Mouse (Mus musculus): ENCODE measurements around the gene Rap1gap2. TPM values are rescaled to one million over a fixed set of nuclear protein-coding genes. Genes with fewer than 3 reads are reported as not detected.
"Not testable (repeated sequence)": the region's sequence is repeated elsewhere in the genome, so short reads cannot be mapped to it uniquely, and the experiment has no call there.

Rap1gap2 gene
- polyA plus RNA-seq, 1 experiment from 2014 or later, result 8.9 TPM

DNA sequence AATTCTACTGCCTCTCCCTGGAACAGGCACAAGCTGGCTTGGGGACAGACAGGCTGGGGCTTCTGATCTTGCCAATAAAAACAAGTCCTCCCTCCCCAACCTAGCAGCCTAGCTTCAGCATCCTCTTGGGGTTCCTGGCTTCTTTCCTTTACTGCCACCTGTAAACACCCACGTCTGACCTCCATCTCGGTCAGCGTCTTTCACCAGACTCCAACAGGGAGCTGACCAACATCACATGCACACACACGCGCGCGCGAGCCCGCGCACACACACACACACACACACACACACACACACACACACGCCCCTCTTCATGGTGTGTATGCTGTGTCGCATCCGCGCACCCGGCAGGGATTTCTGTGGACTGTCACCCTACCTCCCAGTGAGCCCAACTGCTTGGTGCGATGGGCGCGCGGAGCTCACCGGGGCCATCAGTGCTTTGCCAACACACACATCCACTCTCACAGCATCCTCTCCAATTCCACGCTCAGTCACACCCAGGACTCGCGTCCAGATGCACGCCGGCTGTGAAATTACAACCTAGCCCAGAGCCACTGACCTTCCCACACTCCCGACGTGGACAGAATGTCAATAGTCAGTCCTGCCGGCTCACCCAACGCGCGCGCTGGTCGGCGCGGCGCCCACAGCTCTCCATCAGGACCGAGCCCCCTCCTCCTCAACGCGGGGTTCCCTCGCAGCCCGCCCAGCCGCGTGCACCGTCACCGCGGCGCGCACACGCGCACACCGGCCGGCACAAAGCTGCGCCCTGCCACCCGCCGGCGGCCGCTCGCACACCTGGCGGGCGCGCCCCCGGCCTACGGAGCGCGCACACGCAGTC is 21.1 kb downstream of the Rap1gap2 start:
- 2% methylated on average over 66 of the region's 66 CpGs for WGBS

DNA sequence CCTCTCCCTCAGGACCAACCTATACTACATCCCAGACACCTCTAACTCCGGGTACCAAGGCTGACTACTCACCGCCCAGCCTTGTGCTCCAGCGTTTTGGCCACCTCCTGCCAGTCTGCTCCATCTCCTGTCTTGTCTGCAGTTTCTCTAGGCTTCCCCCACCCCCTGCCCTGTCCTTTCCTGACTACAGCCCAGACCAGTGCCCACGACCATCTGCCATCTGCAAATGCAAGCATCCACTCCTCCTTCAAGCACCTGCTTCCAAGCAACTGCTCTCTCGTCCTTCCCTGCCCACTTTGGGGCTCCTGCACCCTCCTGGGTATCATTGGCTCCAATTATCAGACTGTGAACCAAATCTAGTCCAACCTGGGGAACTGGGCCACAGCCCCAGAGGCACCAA is 24.3 kb downstream of the Rap1gap2 start:
- peaks cover 33% of the 10 kb centered on the region for H3K27me3 ChIP-seq
- no peaks in the 10 kb centered on the region for H3K9me3 ChIP-seq
- H3K9ac ChIP-seq (replicated peaks), result no peak overlapping the region
- no peak overlapping the region for H3K4me2 ChIP-seq (replicated peaks)
- no peak for ATAC-seq (replicated peaks)
- no peak overlapping the region for H3K4me3 ChIP-seq
- WGBS, result 64% methylated on average over 5 of the region's 5 CpGs
- no peaks in the 10 kb centered on the region for H3K4me1 ChIP-seq
- H3K27ac ChIP-seq (replicated peaks), result no peak overlapping the region
- H3K36me3 ChIP-seq, result no peaks in the 10 kb centered on the region

More for the DNA sequence above, 21.1 kb downstream of the Rap1gap2 start:
- no peaks in the 10 kb centered on the region for H3K4me1 ChIP-seq
- peak overlapping the region; percentile 53 for H3K9ac ChIP-seq (replicated peaks)
- no peaks in the 10 kb centered on the region for H3K36me3 ChIP-seq
- H3K27ac ChIP-seq (replicated peaks), result peak overlapping the region; percentile 63
- peak; percentile 91 for ATAC-seq (replicated peaks)
- no peaks in the 10 kb centered on the region for H3K9me3 ChIP-seq
- peak overlapping the region; percentile 57 for H3K4me2 ChIP-seq (replicated peaks)
- peak overlapping the region; percentile 49 for H3K4me3 ChIP-seq
- H3K27me3 ChIP-seq, result peaks cover 38% of the 10 kb centered on the region

DNA sequence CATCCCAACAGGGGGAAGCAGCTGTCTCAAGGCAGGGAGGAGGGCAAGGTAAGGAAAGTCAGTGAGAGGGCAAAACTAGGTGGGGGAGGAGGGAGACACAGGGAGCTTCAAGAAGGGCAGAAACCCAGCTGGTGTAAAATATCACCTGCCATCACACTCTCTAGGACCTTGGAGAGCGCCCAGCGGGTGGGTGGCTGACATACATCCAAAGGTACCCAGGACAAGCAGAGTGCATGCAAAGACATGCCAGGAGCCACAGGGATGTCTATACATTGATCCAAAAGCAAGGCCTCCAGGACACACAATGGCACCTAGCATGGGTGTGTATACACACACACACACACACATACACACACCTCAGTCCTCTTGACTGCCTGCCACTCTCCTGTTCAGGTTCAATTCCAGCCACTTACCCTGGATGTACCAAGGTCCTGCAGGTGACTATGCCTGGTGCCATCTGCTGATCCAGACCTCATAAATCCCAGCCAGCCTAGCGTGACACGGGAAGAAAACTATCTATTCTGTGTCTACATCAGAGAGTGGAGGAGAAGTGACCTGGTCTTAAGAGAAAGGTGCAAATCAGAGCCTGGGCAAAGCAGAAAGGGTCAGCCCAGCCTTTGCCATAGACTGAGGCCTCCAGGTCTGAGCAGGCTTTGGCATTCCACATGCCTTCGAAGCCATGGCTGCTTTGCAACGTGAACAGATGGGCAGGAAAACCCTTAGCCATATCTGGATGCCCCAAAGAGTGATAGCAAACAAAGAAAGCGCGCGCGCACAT is 25.6 kb downstream of the Rap1gap2 start:
- H3K4me3 ChIP-seq, result no peak overlapping the region
- no peaks in the 10 kb centered on the region for H3K9me3 ChIP-seq
- H3K27me3 ChIP-seq, result peaks cover 26% of the 10 kb centered on the region
- no peaks in the 10 kb centered on the region for H3K36me3 ChIP-seq
- H3K4me2 ChIP-seq (replicated peaks), result no peak overlapping the region
- H3K27ac ChIP-seq (replicated peaks), result no peak overlapping the region
- no peak for ATAC-seq (replicated peaks)
- WGBS, result 72% methylated on average over 10 of the region's 10 CpGs
- no peaks in the 10 kb centered on the region for H3K4me1 ChIP-seq
- H3K9ac ChIP-seq (replicated peaks), result no peak overlapping the region

DNA sequence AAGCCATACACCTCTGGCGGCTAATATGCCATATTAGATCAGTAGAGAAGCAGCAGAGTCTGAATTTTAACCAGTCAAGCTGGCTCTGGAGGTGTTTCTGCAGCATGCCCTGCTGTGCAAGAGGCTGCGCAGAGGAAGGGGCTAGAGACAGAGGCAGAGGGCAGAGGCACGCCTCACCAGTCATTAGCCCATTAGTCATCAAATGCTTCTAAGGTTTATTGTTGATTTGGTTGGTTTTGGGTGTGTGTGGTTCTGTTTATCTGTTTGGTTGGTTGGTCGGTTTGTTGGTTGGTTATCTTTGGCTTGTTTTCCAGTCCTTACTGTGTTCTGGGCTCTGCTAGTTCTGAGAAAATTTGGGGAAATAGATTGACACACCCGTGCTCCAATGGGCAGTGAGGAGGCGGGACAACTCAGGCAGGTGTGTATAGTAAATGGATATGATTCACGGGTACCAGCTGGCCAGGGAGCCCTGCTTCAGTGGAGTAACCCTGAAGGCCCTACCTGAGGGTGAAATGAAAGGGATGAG is 26.8 kb downstream of the Rap1gap2 start:
- Histone ChIP-seq H3K36me3 (no peaks in the 10 kb centered on the region), H3K4me2 (replicated peaks) (no peak overlapping the region), H3K27me3 (peaks cover 14% of the 10 kb centered on the region), H3K27ac (replicated peaks) (no peak overlapping the region), H3K9ac (replicated peaks) (no peak overlapping the region), H3K4me3 (no peak overlapping the region), H3K4me1 (no peaks in the 10 kb centered on the region), H3K9me3 (no peaks in the 10 kb centered on the region)
- WGBS, result 74% methylated on average over 7 of the region's 7 CpGs
- no peak for ATAC-seq (replicated peaks)

DNA sequence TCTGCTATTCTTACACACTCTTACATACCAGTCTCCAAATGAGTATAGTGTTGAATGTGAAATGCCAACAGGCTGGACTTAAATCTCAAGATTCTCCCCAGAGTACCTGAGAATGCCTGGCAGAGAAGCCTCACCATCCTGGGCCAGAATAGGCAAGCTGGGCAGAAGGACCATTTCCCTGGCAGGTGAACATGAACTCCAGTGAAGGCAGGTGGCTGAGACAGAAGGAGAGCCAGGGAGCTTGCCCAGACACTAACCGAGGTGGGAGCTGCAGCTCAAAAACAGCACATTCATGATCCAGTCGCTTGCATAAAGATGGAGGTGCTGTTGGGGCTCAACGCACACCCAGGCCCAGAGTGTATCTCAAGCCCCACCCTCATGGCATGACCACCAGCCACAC is 28.3 kb downstream of the Rap1gap2 start:
- H3K27me3 ChIP-seq, result no peaks in the 10 kb centered on the region
- no peak overlapping the region for H3K4me2 ChIP-seq (replicated peaks)
- WGBS, result 83% methylated on average over 3 of the region's 3 CpGs
- H3K9me3 ChIP-seq, result no peaks in the 10 kb centered on the region
- no peaks in the 10 kb centered on the region for H3K4me1 ChIP-seq
- no peak for ATAC-seq (replicated peaks)
- no peak overlapping the region for H3K9ac ChIP-seq (replicated peaks)
- no peak overlapping the region for H3K27ac ChIP-seq (replicated peaks)
- H3K36me3 ChIP-seq, result no peaks in the 10 kb centered on the region
- no peak overlapping the region for H3K4me3 ChIP-seq

DNA sequence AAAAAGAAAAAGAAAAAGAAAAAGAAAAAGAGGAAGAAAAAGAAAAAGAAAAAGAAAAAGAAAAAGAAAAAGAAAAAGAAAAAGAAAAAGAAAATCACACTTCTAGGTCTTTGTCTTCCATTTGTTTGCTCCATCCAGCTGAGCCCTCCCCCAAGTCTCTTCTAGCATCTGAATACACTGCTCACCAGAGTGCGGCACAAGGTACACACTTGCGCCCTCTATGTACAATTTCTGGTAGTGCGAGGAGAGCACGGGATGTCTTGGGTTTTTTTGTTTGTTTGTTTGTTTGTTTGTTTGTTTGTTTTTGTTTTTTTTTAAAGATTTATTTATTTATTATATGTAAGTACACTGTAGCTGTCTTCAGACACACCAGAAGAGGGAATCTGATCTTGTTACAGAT is 29.4 kb downstream of the Rap1gap2 start:
- 55% methylated on average over 4 of the region's 4 CpGs for WGBS
- ATAC-seq (replicated peaks), result not testable (repeated sequence)

DNA sequence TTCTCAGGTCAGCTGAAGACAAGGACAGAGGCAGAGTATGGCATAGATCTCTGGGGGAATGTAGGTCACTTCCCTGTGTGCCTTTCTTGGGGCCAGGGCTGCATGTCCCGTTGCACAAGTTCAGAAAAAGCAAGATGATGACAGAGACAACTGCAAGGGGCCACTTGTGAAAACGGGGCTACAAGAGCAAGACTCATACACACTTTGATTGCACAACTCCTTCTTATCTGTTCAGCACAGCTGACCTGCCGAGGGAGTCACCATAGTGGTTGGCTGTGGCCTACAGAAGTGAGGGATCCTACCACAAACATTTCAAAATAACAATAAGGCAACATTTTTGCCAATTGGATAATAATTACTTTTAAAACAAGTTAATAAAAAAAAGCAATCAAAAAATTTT is 33.6 kb downstream of the Rap1gap2 start:
- Histone ChIP-seq H3K9me3 (no peaks in the 10 kb centered on the region), H3K4me1 (peaks cover 6% of the 10 kb centered on the region; the same call in 1 of the 2 replicates), H3K9ac (replicated peaks) (no peak overlapping the region), H3K27ac (replicated peaks) (no peak overlapping the region), H3K27me3 (no peaks in the 10 kb centered on the region), H3K4me2 (replicated peaks) (no peak overlapping the region), H3K36me3 (no peaks in the 10 kb centered on the region), H3K4me3 (no peak overlapping the region)
- 75% methylated on average over 3 of the region's 3 CpGs for WGBS
- ATAC-seq (replicated peaks), result no peak

More for the DNA sequence above, 29.4 kb downstream of the Rap1gap2 start:
- H3K36me3 ChIP-seq; H3K9me3 ChIP-seq; H3K27me3 ChIP-seq; H3K4me2 ChIP-seq (replicated peaks); H3K27ac ChIP-seq (replicated peaks); H3K4me1 ChIP-seq; H3K4me3 ChIP-seq; H3K9ac ChIP-seq (replicated peaks): not testable (repeated sequence)

DNA sequence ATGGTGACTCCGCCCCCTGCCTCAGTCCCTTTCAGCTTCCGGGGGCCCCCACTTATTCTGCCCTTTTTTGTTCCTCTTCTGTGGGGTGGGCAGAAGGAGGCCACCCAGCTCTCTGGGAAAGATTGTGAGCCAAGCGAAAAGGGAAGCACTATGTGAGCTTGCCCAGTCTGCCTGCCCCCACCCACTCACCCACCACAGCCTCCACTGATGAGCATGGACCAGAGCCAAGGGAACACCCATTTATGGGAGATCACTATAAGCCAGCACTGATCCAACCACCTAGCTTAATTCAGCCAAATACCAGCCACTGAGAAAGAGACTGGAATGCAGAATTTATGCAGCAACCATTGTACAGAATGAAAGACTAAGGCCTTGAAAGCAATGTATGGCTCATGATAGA is 34.8 kb downstream of the Rap1gap2 start:
- H3K9me3 ChIP-seq, result no peaks in the 10 kb centered on the region
- no peak overlapping the region for H3K9ac ChIP-seq (replicated peaks)
- 45% methylated on average over 3 of the region's 3 CpGs for WGBS
- no peak overlapping the region for H3K27ac ChIP-seq (replicated peaks)
- H3K4me3 ChIP-seq, result no peak overlapping the region
- H3K4me1 ChIP-seq, result peaks cover 6% of the 10 kb centered on the region; the same call in 1 of the 2 replicates
- no peaks in the 10 kb centered on the region for H3K27me3 ChIP-seq
- H3K36me3 ChIP-seq, result no peaks in the 10 kb centered on the region
- no peak overlapping the region for H3K4me2 ChIP-seq (replicated peaks)
- ATAC-seq (replicated peaks), result no peak; the same call in 1 of the 2 replicates

DNA sequence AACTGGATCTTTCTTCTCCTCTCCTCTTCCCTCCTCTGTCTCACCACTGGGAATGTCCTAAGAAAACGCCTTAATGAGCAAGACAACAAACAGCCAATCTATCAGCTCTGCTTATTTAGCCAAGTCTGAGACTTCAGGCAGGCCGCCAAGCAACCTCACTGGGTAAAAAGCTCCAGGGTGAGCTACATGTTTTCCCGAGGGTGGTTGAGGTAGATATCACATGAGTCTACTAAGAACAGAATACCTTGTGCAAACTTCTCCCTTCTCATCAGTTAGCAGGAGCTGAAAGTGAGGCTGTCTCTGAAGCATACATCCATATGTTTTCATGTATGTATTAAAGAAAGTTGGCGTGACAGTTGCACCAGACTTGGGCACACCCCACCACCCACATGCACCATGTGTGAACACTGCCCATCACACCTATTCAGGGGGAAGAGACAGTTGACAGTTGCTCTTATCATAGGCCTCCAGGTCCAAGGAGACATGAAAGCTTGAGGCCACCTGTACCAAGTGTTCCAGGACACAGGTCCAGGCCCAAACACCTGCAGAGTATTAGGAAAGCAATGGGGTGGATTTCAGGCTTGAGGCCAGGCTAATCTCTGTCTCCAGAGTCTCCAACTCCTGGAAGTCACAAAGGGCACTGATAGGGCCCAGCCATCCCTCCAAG is 35.8 kb downstream of the Rap1gap2 start:
- Histone ChIP-seq H3K4me3 (no peak overlapping the region), H3K27me3 (no peaks in the 10 kb centered on the region)
- WGBS, result 58% methylated on average over 4 of the region's 4 CpGs

DNA sequence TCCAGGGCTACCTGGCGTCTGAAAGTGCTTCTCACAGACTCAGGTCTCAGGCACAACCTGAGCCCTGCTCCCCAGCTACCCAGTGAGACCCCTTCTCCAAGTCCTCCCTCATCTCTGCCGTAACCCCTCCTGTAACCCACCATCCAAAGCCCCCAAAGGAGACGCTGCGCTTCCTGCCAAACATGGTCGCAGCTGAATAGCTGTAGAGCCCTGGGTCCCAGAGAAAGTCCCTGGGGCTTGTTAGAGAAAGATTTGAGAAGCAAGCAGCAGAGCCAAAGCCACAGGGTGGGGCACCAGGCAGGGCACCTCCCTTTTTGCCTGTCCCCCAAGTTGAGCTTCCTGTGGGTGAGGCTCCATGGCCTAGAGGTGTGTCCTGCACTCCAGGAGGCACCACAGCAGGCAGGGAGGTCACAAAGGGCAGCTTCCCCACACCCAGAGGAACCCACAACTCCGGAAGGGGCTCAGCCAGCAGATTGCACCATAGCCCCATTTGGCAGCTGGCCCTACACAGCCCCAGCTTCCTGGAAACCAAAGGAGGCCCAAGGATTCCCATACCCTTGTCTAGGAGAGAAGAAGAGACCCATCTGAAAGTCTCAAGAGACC is 38.2 kb downstream of the Rap1gap2 start:
- ATAC-seq (replicated peaks), result no peak
- H3K4me1 ChIP-seq, result peaks cover 6% of the 10 kb centered on the region; the same call in 1 of the 2 replicates
- H3K27ac ChIP-seq (replicated peaks), result no peak overlapping the region
- H3K4me2 ChIP-seq (replicated peaks), result no peak overlapping the region
- no peak overlapping the region for H3K9ac ChIP-seq (replicated peaks)
- no peak overlapping the region for H3K4me3 ChIP-seq
- H3K9me3 ChIP-seq, result no peaks in the 10 kb centered on the region
- WGBS, result 76% methylated on average over 6 of the region's 6 CpGs
- H3K27me3 ChIP-seq, result no peaks in the 10 kb centered on the region
- H3K36me3 ChIP-seq, result no peaks in the 10 kb centered on the region

More for the DNA sequence above, 35.8 kb downstream of the Rap1gap2 start:
- H3K9ac ChIP-seq (replicated peaks), result no peak overlapping the region
- H3K9me3 ChIP-seq, result no peaks in the 10 kb centered on the region
- no peak overlapping the region for H3K27ac ChIP-seq (replicated peaks)
- no peaks in the 10 kb centered on the region for H3K36me3 ChIP-seq
- no peak overlapping the region for H3K4me2 ChIP-seq (replicated peaks)
- ATAC-seq (replicated peaks), result no peak
- H3K4me1 ChIP-seq, result peaks cover 6% of the 10 kb centered on the region; the same call in 1 of the 2 replicates

DNA sequence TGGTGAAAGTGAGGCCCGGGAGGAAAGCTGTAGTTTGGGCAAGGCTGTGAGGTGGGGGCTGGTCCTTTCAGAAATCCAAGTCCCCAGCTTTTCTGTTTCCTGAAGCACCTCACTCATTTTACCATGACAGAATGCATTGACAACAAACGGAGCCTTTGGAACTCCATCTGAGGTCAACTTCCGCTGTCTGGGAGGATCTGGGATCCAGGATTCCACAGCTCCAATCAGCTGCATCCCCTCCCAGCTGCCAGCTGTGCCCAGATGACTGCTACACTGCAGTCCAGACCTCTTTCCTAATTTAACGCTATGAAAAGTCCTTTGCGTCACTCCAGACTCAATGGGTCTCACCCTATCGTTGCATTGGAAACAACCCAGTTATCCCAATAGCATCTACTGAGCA is 41.0 kb downstream of the Rap1gap2 start:
- Histone ChIP-seq H3K27ac (replicated peaks) (no peak overlapping the region), H3K27me3 (no peaks in the 10 kb centered on the region), H3K4me3 (no peak overlapping the region), H3K36me3 (no peaks in the 10 kb centered on the region), H3K4me1 (no peaks in the 10 kb centered on the region), H3K9ac (replicated peaks) (no peak overlapping the region), H3K9me3 (no peaks in the 10 kb centered on the region), H3K4me2 (replicated peaks) (no peak overlapping the region)
- ATAC-seq (replicated peaks), result no peak
- 78% methylated on average over 6 of the region's 6 CpGs for WGBS
